In genomic region chr7:19107436-19107835, GRCm38 (mm10) we compare ENCODE assay signal across 14 mouse cellular contexts. TPM values are rescaled to one million over a fixed set of nuclear protein-coding genes. Genes with fewer than 3 reads are reported as not detected.
"Had no signal": no experiment of that assay in that cellular context is flagged by ENCODE, and none has a peak within 500 bp of the region (broad histone marks: within the 10 kb centered on the region; RNA-seq: fewer than 3 reads in every experiment).

No protein-coding gene starts in this region.

- DNase-seq: gastrocnemius, adult 2 months; gastrocnemius, postnatal 10 days; gastrocnemius, postnatal 25 days; heart, adult 18-20 months; heart, postnatal 10 days; heart, postnatal 4 days; kidney, adult 18-20 months; kidney, adult 8-10 months; kidney, postnatal 10 days; kidney, postnatal 25 days; kidney, postnatal 4 days; liver; liver, embryonic 13.5 days had no signal

RNA-seq across cellular contexts. Expression of gene Gm4969, which starts 10.7 kb away (rescaled TPM):
- total RNA-seq: gastrocnemius, adult 2 months; gastrocnemius, postnatal 25 days; heart, adult 18-20 months; heart, postnatal 25 days had no signal
